Mouse (Mus musculus) heart, embryonic 14.5 days (tissue): ENCODE data around the gene Dyrk1b. TPM values are rescaled to one million over a fixed set of nuclear protein-coding genes. Genes with fewer than 3 reads are reported as not detected.

Source experiments
- ATAC-seq: fragments of 200-750 bp; cut with Nextera tagmentation; 2 replicates; pipeline ENCODE4 v1.8.0; 2017; ENCODE audit warnings: low read depth, moderate TSS enrichment; ENCODE audit not compliant: insufficient number of reproducible peaks, insufficient read depth, low FRiP score
- H3K27ac ChIP-seq, 2 experiments: fragments of 200-500 bp in 1 of 2; fragments of 300-500 bp in 1 of 2; sonication (generic) in 1 of 2; replicated peaks in 1 of 2; 2 replicates each; pipeline ENCODE4 v1.5.1; 2012 to 2014; ENCODE audit warnings: low read depth in 2 of 2, low read length in 2 of 2, control low read depth in 1 of 2, mild to moderate bottlenecking in 1 of 2, mixed read lengths in 1 of 2; ENCODE audit not compliant: control insufficient read depth in 1 of 2, insufficient read depth in 1 of 2
- H3K27me3 ChIP-seq: fragments of 300-500 bp; sonication (generic); 2 replicates; pipeline ENCODE4 v1.6.1; 2014; ENCODE audit warnings: mild to moderate bottlenecking, low read length, control low read depth; ENCODE audit not compliant: control insufficient read depth, insufficient read depth
- H3K36me3 ChIP-seq: fragments of 300-500 bp; sonication (generic); 2 replicates; pipeline ENCODE4 v1.6.1; 2014; ENCODE audit warnings: mild to moderate bottlenecking, control low read depth, low read length, mixed read lengths; ENCODE audit not compliant: control insufficient read depth, insufficient read depth
- H3K4me1 ChIP-seq, 2 experiments: fragments of 200-500 bp in 1 of 2; fragments of 300-500 bp in 1 of 2; sonication (generic) in 1 of 2; 2 replicates each; pipeline ENCODE4 v1.6.1; 2012 to 2014; ENCODE audit warnings: low read length in 2 of 2, control low read depth in 1 of 2, mixed read lengths in 1 of 2; ENCODE audit not compliant: control insufficient read depth in 2 of 2, insufficient read depth in 2 of 2
- H3K4me2 ChIP-seq: fragments of 300-500 bp; sonication (generic); 2 replicates; pipeline ENCODE4 v1.6.1; 2014; ENCODE audit warnings: mild to moderate bottlenecking, low read length
- H3K4me3 ChIP-seq, 2 experiments: fragments of 200-500 bp in 1 of 2; fragments of 300-500 bp in 1 of 2; sonication (generic) in 1 of 2; 2 replicates each; pipeline ENCODE4 v1.5.1; 2012 to 2014; ENCODE audit warnings: low read length in 2 of 2, mild to moderate bottlenecking in 2 of 2, control low read depth in 1 of 2, low read depth in 1 of 2, moderate library complexity in 1 of 2; ENCODE audit not compliant: control insufficient read depth in 1 of 2, insufficient read depth in 1 of 2
- H3K9ac ChIP-seq: fragments of 300-500 bp; sonication (generic); 2 replicates; pipeline ENCODE4 v1.6.1; 2014; ENCODE audit warnings: mild to moderate bottlenecking, low read length
- H3K9me3 ChIP-seq: fragments of 300-500 bp; sonication (generic); 2 replicates; pipeline ENCODE4 v1.6.1; 2016; ENCODE audit warnings: low read length, control low read depth; ENCODE audit not compliant: control insufficient read depth
- WGBS: fragments of 180-500 bp; shearing (Covaris S2); extraction: QIAGEN DNeasy Blood & Tissue Kit; methylation state at CpG from one replicate; pipeline ENCODE4 v1.1.7; 2014; 5-methylcytosine and 5-hydroxymethylcytosine counted together
- polyA plus RNA-seq: library from polyadenylated mRNA; unstranded; fragments of >200 nt; fragmentation: Nextera tagmentation; extraction: Ambion mirVana; gene quantifications from 2 replicates; pipeline ENCODE4 v1.2.1, GENCODE M21; 2014

Gene Dyrk1b
- polyA plus RNA-seq, 1 experiment from 2014 or later: 10.7 TPM

DNA sequence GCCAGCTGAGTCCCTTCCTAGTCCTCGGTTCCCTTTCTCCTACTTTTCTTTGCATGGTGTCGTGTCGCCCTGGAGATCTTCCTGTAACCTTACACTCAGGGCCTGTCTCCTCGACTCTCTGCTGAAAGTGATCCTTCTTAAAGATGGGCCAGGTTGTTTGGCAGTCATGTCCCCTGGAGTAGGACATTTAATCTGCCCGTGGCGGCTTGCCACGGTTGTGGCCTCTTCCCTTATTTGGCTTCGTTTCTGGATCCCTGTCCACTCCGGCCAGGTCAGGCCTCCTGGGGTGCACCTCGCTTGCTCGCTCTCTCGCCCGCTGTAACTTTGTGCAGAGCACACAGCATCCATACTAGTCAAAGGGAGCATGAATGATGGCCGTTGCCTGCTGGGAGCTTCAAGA is 17.3 kb downstream of the Dyrk1b start:
- Histone ChIP-seq H3K27me3 (no peaks in the 10 kb centered on the region), H3K36me3 (peaks cover 35% of the 10 kb centered on the region), H3K4me1 (no peaks in the 10 kb centered on the region), H3K4me2 (no peak overlapping the region), H3K4me3 (no peak overlapping the region), H3K27ac (no peak overlapping the region), H3K9me3 (no peaks in the 10 kb centered on the region), H3K9ac (no peak overlapping the region)
- ATAC-seq: no peak
- 86% methylated on average over 14 of the region's 14 CpGs for WGBS

DNA sequence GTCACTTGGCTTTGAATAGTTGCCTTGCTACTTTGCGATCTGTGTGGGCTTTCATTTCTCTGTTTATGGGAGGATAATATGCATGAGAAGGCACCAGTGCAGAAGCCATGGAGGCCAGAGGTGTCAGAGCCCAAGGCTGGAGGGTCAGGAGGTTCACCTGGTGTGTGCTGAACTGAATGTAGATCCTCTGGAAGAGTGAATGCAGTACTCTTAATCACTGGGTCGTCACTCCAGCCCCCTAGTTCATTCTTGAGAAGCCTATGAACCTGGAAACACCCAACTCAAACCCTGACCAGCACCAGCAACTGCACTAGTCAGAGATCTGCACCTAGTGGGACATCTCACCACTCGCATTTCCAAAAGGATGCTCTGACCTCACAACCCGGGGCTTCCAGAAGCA is 19.8 kb downstream of the Dyrk1b start:
- 63% methylated on average over 4 of the region's 4 CpGs for WGBS
- ATAC-seq: no peak
- no peak overlapping the region for H3K27ac ChIP-seq
- no peak overlapping the region for H3K4me2 ChIP-seq
- H3K9ac ChIP-seq: no peak overlapping the region
- no peaks in the 10 kb centered on the region for H3K27me3 ChIP-seq
- no peaks in the 10 kb centered on the region for H3K9me3 ChIP-seq
- no peaks in the 10 kb centered on the region for H3K4me1 ChIP-seq
- peaks cover 19% of the 10 kb centered on the region for H3K36me3 ChIP-seq
- H3K4me3 ChIP-seq: no peak overlapping the region

DNA sequence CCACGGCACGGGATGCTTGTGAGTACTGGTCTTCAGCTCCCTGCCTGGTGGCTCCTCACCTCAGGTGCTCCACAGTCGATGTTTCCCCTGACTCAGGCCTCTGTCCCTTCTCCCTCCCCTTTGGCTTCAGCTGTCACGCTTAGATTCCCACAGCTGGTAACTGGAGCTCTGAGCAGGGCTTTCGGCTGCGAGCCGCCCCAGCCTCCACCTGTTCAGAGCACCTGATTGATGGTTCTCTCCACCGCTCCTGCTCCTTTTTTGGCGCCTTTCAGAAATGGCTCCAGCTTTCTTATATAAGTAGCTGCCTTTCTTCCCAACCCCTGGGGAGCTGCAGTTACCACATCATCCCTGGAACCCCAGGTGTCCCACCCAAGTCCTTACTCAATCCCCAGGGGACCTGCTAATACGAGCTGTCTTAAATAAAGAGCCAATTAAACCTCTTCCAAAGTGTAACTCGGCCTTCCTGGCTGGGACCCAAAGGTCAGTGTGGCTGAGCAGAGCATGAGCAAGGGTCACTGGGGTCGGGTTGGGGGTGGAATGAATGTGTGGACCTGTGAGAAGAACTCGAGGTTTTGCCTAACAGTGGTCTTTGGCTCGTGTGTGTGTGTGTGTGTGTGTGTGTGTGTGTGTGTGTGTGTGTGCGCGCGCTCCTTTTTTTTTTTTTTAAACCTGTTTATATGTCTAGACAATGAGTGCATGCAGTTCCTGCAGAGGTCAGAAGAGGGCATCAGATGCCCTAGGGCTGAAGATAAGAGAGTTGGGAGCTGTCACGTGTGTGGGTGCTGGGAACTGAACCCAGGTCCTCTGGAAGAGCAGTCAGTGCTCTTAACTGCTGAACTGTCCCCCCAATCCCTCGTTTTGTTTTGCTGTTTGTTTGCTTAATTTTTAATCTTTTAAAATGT is 24.2 kb downstream of the Dyrk1b start:
- no peak overlapping the region for H3K9ac ChIP-seq
- H3K9me3 ChIP-seq: no peaks in the 10 kb centered on the region
- no peak overlapping the region for H3K4me3 ChIP-seq
- WGBS: 60% methylated on average over 17 of the region's 19 CpGs
- H3K27ac ChIP-seq: no peak overlapping the region
- no peak for ATAC-seq
- 0 out of 2 replicates have a peak, but pooled peaks cover under 1% of the 10 kb centered on the region for H3K36me3 ChIP-seq
- H3K4me2 ChIP-seq: no peak overlapping the region
- no peaks in the 10 kb centered on the region for H3K4me1 ChIP-seq
- H3K27me3 ChIP-seq: no peaks in the 10 kb centered on the region

DNA sequence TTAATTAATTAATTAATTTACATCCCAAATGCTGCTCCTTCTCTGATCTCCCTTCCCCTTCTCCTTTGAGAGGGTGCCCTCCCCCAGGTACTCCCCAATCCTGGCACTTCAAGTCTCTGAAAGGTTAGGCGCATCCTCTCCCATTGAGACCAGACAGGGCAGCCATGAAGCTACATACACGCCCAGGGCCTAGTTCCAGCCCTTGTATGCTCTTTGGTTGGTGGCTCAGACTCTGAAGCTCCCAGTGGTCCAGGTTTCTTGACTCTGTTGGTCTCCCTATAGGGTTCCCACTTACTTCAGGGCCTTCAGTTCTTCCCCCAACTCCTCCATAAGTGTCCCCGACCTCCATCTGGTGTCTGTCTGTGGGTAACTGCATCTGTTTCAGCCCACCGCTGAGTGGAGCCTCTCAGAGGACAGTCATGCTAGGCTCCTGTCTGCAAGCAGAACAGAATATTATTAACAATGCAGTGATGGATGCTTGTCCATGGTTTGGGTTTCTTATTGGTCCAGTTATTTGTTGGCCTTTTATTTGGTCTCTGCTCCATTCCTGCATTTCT is 26.9 kb downstream of the Dyrk1b start:
- Histone ChIP-seq H3K36me3 (no peaks in the 10 kb centered on the region), H3K27me3 (no peaks in the 10 kb centered on the region), H3K4me1 (no peaks in the 10 kb centered on the region), H3K4me3 (no peak overlapping the region), H3K9me3 (no peaks in the 10 kb centered on the region), H3K9ac (no peak overlapping the region), H3K4me2 (no peak overlapping the region), H3K27ac (no peak overlapping the region)
- no peak for ATAC-seq
- WGBS: 60% methylated on average over 4 of the region's 4 CpGs

DNA sequence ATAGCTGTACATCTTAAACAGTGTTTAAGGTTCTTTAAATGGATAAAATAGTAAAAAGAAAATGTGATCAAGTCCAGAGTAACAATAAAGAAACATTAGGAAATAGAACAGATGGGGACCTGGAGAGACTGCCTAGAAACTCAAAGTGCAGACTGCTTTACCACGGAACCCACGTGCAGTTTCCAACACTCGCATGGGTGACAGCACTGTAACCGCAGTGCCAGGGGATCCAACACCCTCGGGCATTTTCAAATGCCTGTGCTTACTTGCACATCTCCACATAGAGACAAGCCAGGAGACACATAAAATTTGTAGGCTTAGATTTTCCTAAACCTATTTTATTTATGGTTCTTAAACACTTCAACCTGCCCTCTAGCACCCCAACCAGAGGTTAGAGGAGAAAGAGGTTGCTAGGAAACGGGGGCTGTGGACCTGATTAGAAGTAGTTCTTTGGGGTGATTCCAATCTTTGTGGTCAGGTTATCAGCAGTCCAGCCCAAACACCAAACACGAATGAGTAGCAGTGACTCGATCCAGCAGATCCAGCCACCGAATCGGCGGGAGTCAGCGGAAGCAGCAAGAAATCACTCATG is 29.2 kb downstream of the Dyrk1b start:
- no peaks in the 10 kb centered on the region for H3K9me3 ChIP-seq
- H3K4me3 ChIP-seq: peak overlapping the region; percentile 26 to 38
- H3K9ac ChIP-seq: peak overlapping the region; percentile 63; the same call in 1 of the 2 replicates
- no peaks in the 10 kb centered on the region for H3K36me3 ChIP-seq
- ATAC-seq: no peak
- no peaks in the 10 kb centered on the region for H3K27me3 ChIP-seq
- H3K4me2 ChIP-seq: peak overlapping the region; percentile 61
- H3K27ac ChIP-seq: peak overlapping the region in 1 of 2 experiments; percentile 42; a peak in 1 of 4 replicates
- H3K4me1 ChIP-seq: no peaks in the 10 kb centered on the region
- WGBS: 33% methylated on average over 12 of the region's 12 CpGs

DNA sequence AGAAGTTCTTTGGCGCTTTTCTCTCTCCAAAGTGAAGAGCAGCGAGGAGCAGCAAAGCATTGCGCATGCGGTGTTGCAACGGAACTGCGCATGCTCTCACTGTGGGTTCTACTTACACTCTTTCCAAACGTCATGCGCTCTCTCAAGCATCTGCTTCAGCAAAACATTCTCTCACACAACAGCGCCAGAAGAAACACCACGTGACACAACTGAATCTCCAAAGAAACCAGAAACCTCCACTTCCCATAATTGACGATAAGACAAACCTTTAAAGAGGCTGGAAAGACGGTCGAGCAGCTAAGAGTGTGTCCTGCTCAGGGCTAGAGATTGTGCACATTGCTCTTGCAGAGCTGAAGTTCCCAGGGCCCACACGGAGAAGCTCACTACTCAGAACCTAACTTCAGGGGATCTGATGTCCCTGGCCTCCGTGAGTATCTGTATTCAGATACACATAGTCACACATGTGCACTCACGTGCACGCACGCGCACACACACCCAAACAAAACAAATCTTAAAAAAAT is 29.8 kb downstream of the Dyrk1b start:
- H3K4me2 ChIP-seq: peak overlapping the region; percentile 61
- H3K4me3 ChIP-seq: peak overlapping the region; percentile 26 to 38
- peak overlapping the region in 1 of 2 experiments; percentile 42; a peak in 1 of 4 replicates for H3K27ac ChIP-seq
- H3K9me3 ChIP-seq: no peaks in the 10 kb centered on the region
- H3K9ac ChIP-seq: peak overlapping the region; percentile 63
- H3K4me1 ChIP-seq: no peaks in the 10 kb centered on the region
- ATAC-seq: peak; percentile 26; the same call in 1 of the 2 replicates
- H3K36me3 ChIP-seq: no peaks in the 10 kb centered on the region
- H3K27me3 ChIP-seq: no peaks in the 10 kb centered on the region
- WGBS: 41% methylated on average over 19 of the region's 19 CpGs

DNA sequence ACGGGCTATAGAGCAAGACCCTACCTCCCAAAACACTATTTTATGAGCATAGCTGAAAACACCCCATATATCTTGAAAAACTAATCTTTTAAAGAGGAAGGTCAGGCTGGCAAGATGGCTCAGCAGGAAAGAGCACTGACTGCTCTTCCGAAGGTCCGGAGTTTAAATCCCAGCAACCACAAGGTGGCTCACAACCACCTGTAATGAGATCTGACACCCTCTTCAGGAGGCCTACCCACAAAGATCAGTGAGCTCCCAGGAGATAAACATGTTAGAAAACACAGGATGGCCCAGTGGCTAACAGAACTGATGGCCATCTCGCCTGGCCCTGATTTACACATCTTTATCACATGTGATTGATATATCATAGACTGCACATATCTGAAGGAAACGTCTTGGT is 31.5 kb downstream of the Dyrk1b start:
- Histone ChIP-seq H3K4me2 (no peak overlapping the region), H3K27me3 (no peaks in the 10 kb centered on the region)
- 43% methylated on average over 5 of the region's 5 CpGs for WGBS

More for the DNA sequence above, 31.5 kb downstream of the Dyrk1b start:
- Histone ChIP-seq H3K4me3 (no peak overlapping the region), H3K9me3 (no peaks in the 10 kb centered on the region), H3K9ac (no peak overlapping the region), H3K4me1 (no peaks in the 10 kb centered on the region), H3K36me3 (no peaks in the 10 kb centered on the region), H3K27ac (no peak overlapping the region)
- ATAC-seq: no peak
